Mouse (Mus musculus): ENCODE results near the gene Tpcn1.
A peak's percentile ranks its signal among the peaks of the same experiment; 100 is the strongest.

DNA sequence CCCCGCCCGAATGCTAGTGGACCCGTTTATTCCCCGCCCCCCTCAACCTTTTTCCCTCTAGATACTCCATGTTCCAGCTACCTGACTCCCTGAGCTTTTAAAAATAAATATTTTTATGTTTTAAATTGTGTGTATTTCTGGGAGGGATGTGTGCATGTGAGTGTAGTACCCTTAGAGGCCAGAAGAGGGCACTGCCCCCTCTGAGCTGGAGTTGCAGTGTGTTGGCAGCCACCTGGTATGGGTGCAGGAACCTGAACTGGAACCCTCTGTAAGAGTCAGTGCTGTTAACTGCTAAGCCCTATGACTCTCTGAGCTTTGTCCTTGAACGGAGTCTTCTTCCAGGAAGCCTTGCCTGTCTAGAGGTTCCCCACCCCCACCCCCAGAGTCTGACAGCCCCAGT, 43.4 kb upstream of the Tpcn1 start:
- peak; percentile 26; the same call in 1 of the 2 replicates for TF ChIP-seq CTCF (IDR thresholded peaks at IDR 0.05; ENCODE audit: low read depth, low read length)
- no peak for TF ChIP-seq POLR2A (IDR thresholded peaks at IDR 0.05; ENCODE audit: extremely low read depth, insufficient read depth, low read length)
